Mouse (Mus musculus) left cerebral cortex, adult 11 months (tissue): ENCODE data around the gene Necab2.

Source experiments
- DNase-seq: peaks from one replicate; pipeline ENCODE4 v3.0.0; 2022; ENCODE audit warnings: low spot score

Necab2 gene

GRCm38 (mm10) chr8:119520102-119520501 is 73.6 kb downstream of the Necab2 start:
- no peak for DNase-seq
